Mouse (Mus musculus) ES-E14 (cell line): ENCODE data around the gene Cenpn. TPM values are rescaled to one million over a fixed set of nuclear protein-coding genes. Genes with fewer than 3 reads are reported as not detected.

Experiments
- DNase-seq: peaks from one replicate; pipeline ENCODE4 v3.0.0-alpha.2; 2013; ENCODE audit warnings: low read depth, low spot score
- H3K27ac ChIP-seq: 2 replicates; pipeline ENCODE4 v1.5.1; 2012; ENCODE audit warnings: low read depth, mild to moderate bottlenecking, low read length, moderate library complexity, mixed read lengths; ENCODE audit not compliant: poor library complexity, insufficient read depth, severe bottlenecking
- H3K36me3 ChIP-seq: 2 replicates; pipeline ENCODE4 v1.6.1; 2012; ENCODE audit warnings: mild to moderate bottlenecking, low read length, moderate library complexity, mixed read lengths; ENCODE audit not compliant: control insufficient read depth, poor library complexity, insufficient read depth, severe bottlenecking
- H3K4me1 ChIP-seq, 2 experiments: fragments of 150-350 bp in 1 of 2; sonication (generic) in 1 of 2; 2 replicates each; pipeline ENCODE4 v1.6.1; 2012; ENCODE audit warnings: low read length in 2 of 2, mild to moderate bottlenecking in 1 of 2, mixed read lengths in 1 of 2; ENCODE audit not compliant: control insufficient read depth in 2 of 2, insufficient read depth in 2 of 2, poor library complexity in 1 of 2
- H3K4me3 ChIP-seq, 2 experiments: fragments of 150-350 bp in 1 of 2; sonication (generic) in 1 of 2; 2 replicates each; pipeline ENCODE4 v1.5.1; 2012; ENCODE audit warnings: low read length in 2 of 2, low read depth in 1 of 2, mild to moderate bottlenecking in 1 of 2, mixed read lengths in 1 of 2; ENCODE audit not compliant: insufficient read depth in 1 of 2, poor library complexity in 1 of 2, severe bottlenecking in 1 of 2
- H3K9ac ChIP-seq: 2 replicates; pipeline ENCODE4 v1.6.1; 2012; ENCODE audit warnings: low read depth, mild to moderate bottlenecking, low read length, mixed read lengths; ENCODE audit not compliant: poor library complexity, insufficient read depth, severe bottlenecking
- H3K9me3 ChIP-seq: fragments of 150-350 bp; sonication (generic); 2 replicates; pipeline ENCODE4 v1.6.1; 2012; ENCODE audit warnings: low read depth, mild to moderate bottlenecking, low read length; ENCODE audit not compliant: control insufficient read depth, insufficient read depth
- CHD2 ChIP-seq: IDR thresholded peaks from 2 replicates; pipeline ENCODE4 v1.6.1; 2014; ENCODE audit warnings: mild to moderate bottlenecking, low read depth, low read length, inconsistent platforms
- HCFC1 ChIP-seq: IDR thresholded peaks from 2 replicates; pipeline ENCODE4 v1.6.1; 2012; ENCODE audit warnings: low read length, inconsistent platforms, borderline replicate concordance; ENCODE audit not compliant: insufficient read depth
- MAFK ChIP-seq: IDR thresholded peaks from 2 replicates; pipeline ENCODE4 v1.6.1; 2014; ENCODE audit warnings: mild to moderate bottlenecking, low read depth, low read length, inconsistent platforms; ENCODE audit not compliant: insufficient read depth
- ZC3H11A ChIP-seq: IDR thresholded peaks from 2 replicates; pipeline ENCODE4 v1.6.1; 2012; ENCODE audit warnings: low read depth, mild to moderate bottlenecking, inconsistent platforms, low read length, borderline replicate concordance
- ZNF384 ChIP-seq: IDR thresholded peaks from 2 replicates; pipeline ENCODE4 v1.6.1; 2012; ENCODE audit warnings: low read depth, low read length, inconsistent platforms
- in situ Hi-C, 2 experiments: fragments of 600-800 bp; cut with MboI; formaldehyde crosslinking; loops; one replicate each; pipeline ENCODE4 v1.15.1; 2025; ENCODE audit warnings: low sequenced_read_pairs in 2 of 2, inconsistent platforms in 1 of 2; ENCODE audit not compliant: unreplicated experiment in 2 of 2
- total RNA-seq: library from RNA; depleted of rRNA; stranded (reverse); fragments of 300-350 nt; gene quantifications from 2 replicates; pipeline ENCODE4 v1.2.3, GENCODE M21; 2012; rRNA removed

The Cenpn gene
- total RNA-seq, result 27.1 and 30.2 TPM in 2 replicates

GRCm38 (mm10) chr8:116921337-116922059 is at the start of gene Cenpn, which contains the start of gene Cmc2:
Cenpn (plus strand) TSS chr8:116921730.
Cmc2 (minus strand) TSS chr8:116921455.
- peak; percentile 94 for DNase-seq
- no peak for TF ChIP-seq MAFK
- no peak for TF ChIP-seq CHD2
- peak; percentile 82; the same call in 1 of the 2 replicates for TF ChIP-seq HCFC1
- TF ChIP-seq ZNF384, result no peak
- no peak for TF ChIP-seq ZC3H11A
- Histone ChIP-seq H3K36me3 (peaks cover 10% of the 10 kb centered on the region; the same call in 1 of the 2 replicates), H3K27ac (peak within 1 kb of the TSS; percentile 72), H3K4me1 (peaks cover 3 to 7% of the 10 kb centered on the region in 2 experiments; a peak in 1 of 4 replicates), H3K9me3 (no peaks in the 10 kb centered on the region), H3K9ac (peak within 1 kb of the TSS; percentile 99), H3K4me3 (peak within 1 kb of the TSS; percentile 88 to 97)
- in situ Hi-C loops, result no loop called here

GRCm38 (mm10) chr8:116872761-116873342 is 48.7 kb upstream of the Cenpn start:
- TF ChIP-seq CHD2, result no peak
- no peak for TF ChIP-seq ZNF384
- no peak for TF ChIP-seq MAFK
- no peak for TF ChIP-seq HCFC1
- TF ChIP-seq ZC3H11A, result no peak

GRCm38 (mm10) chr8:116873586-116873985 is 47.9 kb upstream of the Cenpn start:
- Histone ChIP-seq H3K9me3 (no peaks in the 10 kb centered on the region), H3K27ac (no peak overlapping the region), H3K4me3 (no peak overlapping the region), H3K9ac (no peak overlapping the region), H3K36me3 (no peaks in the 10 kb centered on the region), H3K4me1 (peaks cover 0 to 2% of the 10 kb centered on the region in 2 experiments; a peak in 1 of 4 replicates)
- TF ChIP-seq CHD2 (no peak), ZNF384 (no peak), HCFC1 (no peak), MAFK (no peak), ZC3H11A (no peak)
- in situ Hi-C loops, result no loop called here
- no peak for DNase-seq

More at GRCm38 (mm10) chr8:116872761-116873342, 48.7 kb upstream of the Cenpn start:
- peak; percentile 87 for DNase-seq
- Histone ChIP-seq H3K27ac (no peak overlapping the region), H3K36me3 (no peaks in the 10 kb centered on the region), H3K4me1 (peaks cover 0 to 2% of the 10 kb centered on the region in 2 experiments; a peak in 1 of 4 replicates), H3K9ac (no peak overlapping the region), H3K4me3 (no peak overlapping the region), H3K9me3 (no peaks in the 10 kb centered on the region)
- in situ Hi-C loops, result no loop called here

GRCm38 (mm10) chr8:116873986-116874385 is 47.5 kb upstream of the Cenpn start:
- H3K9ac ChIP-seq, result no peak overlapping the region
- in situ Hi-C loops, result no loop called here
- H3K27ac ChIP-seq, result no peak overlapping the region
- TF ChIP-seq MAFK, result no peak
- no peak for TF ChIP-seq HCFC1
- TF ChIP-seq ZC3H11A, result no peak
- no peak for TF ChIP-seq CHD2
- TF ChIP-seq ZNF384, result no peak
- H3K4me3 ChIP-seq, result no peak overlapping the region
- peaks cover 0 to 2% of the 10 kb centered on the region in 2 experiments; a peak in 1 of 4 replicates for H3K4me1 ChIP-seq
- DNase-seq, result no peak
- no peaks in the 10 kb centered on the region for H3K9me3 ChIP-seq
- H3K36me3 ChIP-seq, result no peaks in the 10 kb centered on the region
